Mouse (Mus musculus): Measurements from ENCODE around the gene Pxdc1.
A peak's percentile ranks its signal among the peaks of the same experiment; 100 is the strongest.

Gene Pxdc1

GRCm38 (mm10) chr13:34653391-34653790 is at the start of gene Pxdc1:
TSS of gene Pxdc1 (minus strand) at chr13:34653486.
- DNase-seq (ENCODE audit: low spot score in 2 of 2), result no peak

- no peak for DNase-seq (ENCODE audit: low spot score in 2 of 2)
Observed at GRCm38 (mm10) chr13:34700630-34701029, 47.3 kb upstream of the Pxdc1 start.

DNA sequence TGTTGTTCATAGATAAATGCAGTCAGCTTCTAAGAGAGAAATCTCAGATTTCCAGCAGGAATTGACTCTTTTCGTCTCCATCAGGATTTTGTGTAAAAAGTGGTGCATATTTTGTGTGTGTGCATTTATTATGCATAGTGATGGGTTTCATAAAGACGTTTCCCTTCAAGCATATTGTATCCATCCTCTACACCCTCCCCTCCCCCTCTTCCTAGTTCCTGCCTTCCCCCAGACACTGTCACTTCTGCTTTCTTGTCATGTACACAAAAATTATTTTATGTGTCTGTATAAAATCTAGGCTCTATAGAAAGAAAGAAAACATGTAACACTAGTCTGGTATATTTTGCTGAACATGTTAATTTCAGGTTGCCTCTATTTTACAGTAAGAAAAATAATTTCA is 46.8 kb upstream of the Pxdc1 start:
- DNase-seq (ENCODE audit: low spot score in 2 of 2), result no peak

DNA sequence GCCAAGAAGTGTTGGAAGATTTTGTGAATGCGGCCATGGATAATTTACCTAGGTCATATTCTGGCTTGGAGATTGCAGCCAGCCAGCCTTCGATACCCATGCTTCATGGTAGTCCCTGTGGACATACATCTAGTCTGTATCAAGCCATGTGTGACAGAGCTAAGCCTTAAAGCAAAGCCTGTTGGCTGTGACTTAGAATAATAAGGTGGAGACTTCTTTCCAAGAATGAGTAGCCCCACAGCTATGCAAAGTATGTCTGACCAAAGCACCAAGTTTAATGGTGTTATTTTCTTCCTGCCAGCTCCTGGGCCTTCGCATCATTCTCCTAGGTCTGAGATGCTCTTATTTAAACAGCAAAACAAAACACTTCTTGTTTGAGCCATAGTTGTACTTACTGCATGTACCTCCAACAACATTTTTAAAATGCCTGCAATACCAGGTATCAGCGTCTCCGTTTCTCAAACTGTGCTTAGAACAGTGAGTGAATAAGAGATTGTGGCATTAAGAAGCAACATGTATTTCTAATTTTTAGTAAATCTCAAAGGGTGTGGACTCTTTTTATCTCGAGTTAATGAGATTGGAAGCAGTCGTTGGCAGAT is 43.5 kb upstream of the Pxdc1 start:
- DNase-seq (ENCODE audit: low spot score in 2 of 2), result no peak

DNA sequence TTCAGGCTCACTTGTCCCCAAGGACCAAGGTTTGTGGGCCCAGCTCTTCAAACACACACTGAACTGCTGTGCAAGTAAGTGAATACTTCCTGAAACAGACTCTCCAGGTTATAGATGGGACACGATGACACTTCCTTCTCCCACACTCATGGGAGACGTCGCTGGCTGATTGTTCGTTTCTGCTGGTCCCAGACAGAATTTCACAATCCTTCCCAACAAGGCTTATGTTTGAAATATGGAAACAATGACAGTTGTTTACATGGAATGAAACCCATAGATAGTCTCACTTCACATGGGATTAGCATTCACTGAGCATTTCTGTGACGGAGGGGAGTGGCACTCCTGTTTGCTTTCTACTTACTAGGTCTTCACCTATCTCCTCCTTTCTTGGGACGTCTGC is 39.8 kb upstream of the Pxdc1 start:
- no peak for DNase-seq (ENCODE audit: low spot score in 2 of 2)

- no peak for DNase-seq (ENCODE audit: low spot score in 2 of 2)
Observed at GRCm38 (mm10) chr13:34691049-34691448, 37.8 kb upstream of the Pxdc1 start.

DNA sequence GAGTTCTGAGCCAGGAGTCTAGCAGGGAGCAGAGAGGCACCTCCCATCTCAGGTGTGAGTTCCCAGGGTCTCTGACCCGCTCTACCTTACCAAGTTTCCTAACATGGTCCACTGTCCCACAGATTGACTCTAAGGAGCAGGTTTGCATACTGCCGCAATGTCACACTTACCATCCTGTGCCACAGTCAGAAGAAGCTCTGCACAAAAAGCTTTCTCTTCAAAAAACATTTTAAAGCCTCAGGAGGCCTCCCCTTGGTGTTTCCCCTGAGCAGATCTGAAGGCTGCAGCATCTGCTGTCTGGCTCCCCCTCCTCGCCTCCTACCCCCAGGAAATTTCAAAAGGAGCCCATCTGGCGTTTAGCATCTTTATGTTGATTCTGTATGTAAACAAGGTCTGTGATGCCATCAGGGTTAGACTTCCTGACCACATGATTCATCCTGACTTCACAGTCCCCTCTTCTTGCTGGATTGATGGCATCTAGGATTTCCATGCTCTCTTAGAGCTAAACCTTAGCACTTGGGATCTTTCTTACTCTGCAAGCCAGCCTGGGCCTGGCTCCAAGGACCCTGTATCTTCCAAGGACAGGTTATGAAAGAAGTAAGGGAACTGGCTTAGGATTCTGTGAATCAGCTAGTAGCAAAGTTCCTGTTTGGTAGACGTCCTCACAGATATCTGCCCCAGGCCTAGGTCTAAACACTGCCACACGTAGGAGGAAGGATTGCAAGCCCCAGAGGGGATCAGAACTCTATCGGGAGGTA is 31.9 kb upstream of the Pxdc1 start:
- DNase-seq (ENCODE audit: low spot score in 2 of 2), result no peak

DNA sequence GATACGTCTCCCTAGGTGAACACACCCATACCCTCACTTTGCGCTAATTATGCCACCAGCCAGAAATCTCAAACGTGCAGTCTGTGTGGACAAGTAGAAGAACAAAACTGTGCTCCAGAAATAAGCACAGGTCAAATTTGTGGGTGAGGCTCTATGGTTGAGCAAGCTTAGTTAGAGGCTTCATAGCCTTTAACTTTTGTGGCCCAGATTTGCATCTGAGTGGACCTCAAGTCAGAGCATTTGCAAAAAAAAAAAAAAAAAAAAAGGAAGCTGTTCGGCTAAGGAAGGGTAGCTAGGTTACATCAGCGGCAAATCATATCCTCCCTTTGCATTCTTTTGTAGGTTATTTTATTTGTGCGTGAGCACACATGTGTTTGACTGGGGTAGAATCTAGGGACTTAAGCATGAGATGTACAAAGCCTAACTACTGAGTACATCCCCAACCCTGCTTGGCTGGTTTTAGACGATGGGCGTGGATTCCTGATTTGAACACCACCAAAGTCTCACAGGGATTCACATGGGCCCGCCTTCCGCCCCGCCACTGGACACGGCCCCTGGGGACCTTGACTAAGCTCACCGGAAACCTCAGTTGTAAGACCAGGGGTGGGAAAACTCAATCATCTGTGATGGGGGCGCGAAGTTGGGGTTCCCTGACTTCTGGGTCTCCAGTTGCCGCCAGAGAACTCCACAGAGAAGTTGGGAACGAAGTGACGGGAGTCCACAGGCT is 30.6 kb upstream of the Pxdc1 start:
- no peak for DNase-seq (ENCODE audit: low spot score in 2 of 2)

DNA sequence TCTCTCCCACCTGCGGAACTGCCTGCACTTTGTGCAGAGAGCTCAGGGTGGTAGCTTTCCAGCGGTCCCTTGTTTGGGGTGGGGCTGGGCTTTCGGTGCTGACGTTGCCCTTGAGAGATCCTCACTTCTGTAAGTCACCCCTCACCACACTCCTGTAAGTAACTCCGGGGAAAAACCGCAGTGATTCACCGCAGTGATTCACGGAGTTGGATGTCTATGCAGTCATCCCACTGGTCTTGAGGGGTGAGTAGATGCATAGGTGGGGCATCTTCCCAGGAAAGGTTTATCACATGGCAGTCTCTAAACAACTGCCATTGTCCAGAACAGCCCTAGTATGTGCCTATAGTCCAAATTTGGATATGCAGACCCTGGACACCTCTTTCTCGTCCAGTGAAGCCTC is 30.0 kb upstream of the Pxdc1 start:
- no peak for DNase-seq (ENCODE audit: low spot score in 2 of 2)

DNA sequence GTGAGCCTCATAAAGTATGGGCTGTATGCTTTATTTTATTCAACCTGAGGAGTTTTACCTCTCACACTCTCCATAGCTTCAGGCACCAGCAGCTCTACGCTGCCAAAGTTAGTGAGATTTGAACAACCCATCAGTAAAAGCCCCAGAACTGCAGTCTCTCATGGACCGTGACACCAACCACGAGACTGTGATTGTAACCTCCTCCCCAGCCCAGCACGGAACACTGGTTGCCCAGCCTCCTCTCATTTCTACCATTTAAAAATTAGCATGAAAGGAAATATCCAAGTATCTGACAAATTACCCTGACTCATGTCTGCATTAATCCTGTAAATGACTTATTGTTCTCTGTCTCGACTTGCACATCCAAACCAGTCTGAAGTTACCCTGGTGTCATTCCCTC is 23.2 kb upstream of the Pxdc1 start:
- no peak for DNase-seq (ENCODE audit: low spot score in 2 of 2)

GRCm38 (mm10) chr13:34675847-34676383 is 22.6 kb upstream of the Pxdc1 start:
- DNase-seq (ENCODE audit: low spot score in 2 of 2), result no peak

DNA sequence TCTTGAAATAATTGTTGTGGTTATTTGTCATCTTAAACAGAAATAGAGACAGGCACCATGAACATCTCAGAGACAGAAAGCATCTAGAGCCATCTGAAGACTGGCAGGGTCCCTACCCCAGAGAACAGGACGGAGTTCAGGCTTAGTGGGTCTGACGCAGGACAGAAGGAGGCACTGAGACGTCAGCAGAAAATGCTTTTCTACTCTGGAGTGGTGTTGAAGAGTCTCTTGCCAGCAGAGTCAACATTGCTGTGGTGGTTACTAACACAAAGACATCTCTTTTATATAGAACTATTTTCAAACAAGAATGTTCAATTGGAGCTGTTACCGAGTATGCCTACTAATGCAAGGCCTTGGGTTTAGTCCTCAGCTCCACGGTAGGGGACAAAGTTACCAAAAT is 20.1 kb upstream of the Pxdc1 start:
- no peak for DNase-seq (ENCODE audit: low spot score in 2 of 2)

- no peak for DNase-seq (ENCODE audit: low spot score in 2 of 2)
Observed at GRCm38 (mm10) chr13:34669919-34670865, 16.9 kb upstream of the Pxdc1 start.

DNA sequence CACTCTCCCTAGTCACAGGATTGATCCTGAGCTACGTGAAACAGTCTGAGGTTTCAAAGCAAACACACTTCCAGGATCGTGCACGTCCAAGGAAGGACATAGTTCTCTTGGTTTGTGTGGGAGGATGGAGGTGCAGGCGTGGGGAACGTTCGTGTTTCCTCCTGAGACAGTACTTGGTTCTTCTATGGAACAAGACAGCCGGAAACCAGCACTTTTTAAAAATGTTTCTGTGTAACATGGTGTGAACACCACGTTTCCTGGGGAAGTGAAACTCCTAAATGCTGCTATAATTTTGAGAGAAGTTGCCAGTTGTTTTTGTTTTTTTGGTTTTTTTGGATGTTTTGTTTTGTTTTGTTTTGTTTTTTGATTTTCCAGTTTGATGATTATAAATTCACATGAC is 13.9 kb upstream of the Pxdc1 start:
- DNase-seq (ENCODE audit: low spot score in 2 of 2), result no peak

GRCm38 (mm10) chr13:34665074-34665473 is 11.8 kb upstream of the Pxdc1 start:
- DNase-seq (ENCODE audit: low spot score in 2 of 2), result no peak

- no peak for DNase-seq (ENCODE audit: low spot score in 2 of 2)
Observed at GRCm38 (mm10) chr13:34663762-34664161, 10.5 kb upstream of the Pxdc1 start.

GRCm38 (mm10) chr13:34659507-34659906 is 6.2 kb upstream of the Pxdc1 start:
- DNase-seq (ENCODE audit: low spot score in 2 of 2), result no peak

DNA sequence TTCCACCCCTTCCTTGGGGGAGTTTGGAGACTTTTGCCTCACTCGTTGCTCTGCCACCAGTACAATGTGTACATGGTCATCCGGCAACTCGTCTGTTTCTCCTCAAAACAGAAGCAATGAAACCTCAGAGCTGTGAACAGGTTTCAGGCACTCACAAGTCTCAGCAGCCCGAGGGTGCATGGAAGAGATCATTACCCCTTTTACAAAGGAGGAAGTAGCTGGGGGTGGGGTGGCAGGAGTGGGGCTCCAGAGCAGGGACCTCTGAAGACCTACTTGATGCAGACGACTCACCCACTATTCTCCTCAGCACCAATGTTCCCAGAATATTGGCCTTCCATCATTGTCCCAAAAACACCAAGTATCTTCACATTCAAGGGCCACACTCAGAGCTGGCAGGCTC is 3.1 kb upstream of the Pxdc1 start:
- no peak for DNase-seq (ENCODE audit: low spot score in 2 of 2)

GRCm38 (mm10) chr13:34652353-34653241 is 689 bp downstream of the Pxdc1 start:
- peak; percentile 12 to 20 for DNase-seq (ENCODE audit: low spot score in 2 of 2)

DNA sequence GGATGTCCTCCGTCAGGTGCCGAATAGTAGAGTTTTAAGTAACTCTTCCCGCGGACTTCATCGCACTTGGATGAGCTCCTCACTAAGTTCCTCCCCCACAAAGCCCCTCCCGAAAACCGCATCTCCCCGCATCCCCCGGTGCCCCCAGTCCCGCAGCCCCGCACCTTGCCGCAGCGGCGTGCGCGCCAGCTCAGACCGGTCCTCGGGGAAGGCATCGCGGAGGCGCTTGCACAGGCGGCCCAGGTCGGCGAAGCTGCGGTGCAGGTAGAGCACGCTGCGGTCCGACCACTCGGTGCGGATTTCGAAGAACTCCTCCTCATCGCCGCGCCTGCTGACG is 1.3 kb downstream of the Pxdc1 start:
- DNase-seq (ENCODE audit: low spot score in 2 of 2), result no peak
